Mouse (Mus musculus): ENCODE measurements around the gene Mtap. TPM values are rescaled to one million over a fixed set of nuclear protein-coding genes. Genes with fewer than 3 reads are reported as not detected.

Mtap gene
- polyA plus RNA-seq (2012; rRNA removed; ENCODE audit: low replicate concordance) = 11.8 and 12.5 TPM in 2 replicates

GRCm38 (mm10) chr4:89136906-89137541 is at the start of gene Mtap:
Mtap (plus strand) TSS chr4:89137122.

Other genes with a start within 250 kb of the Mtap start
- 1.2 and 3.8 TPM in 2 replicates for gene Cdkn2a, start 157.5 kb downstream of the Mtap start, polyA plus RNA-seq (2012; rRNA removed; ENCODE audit: low replicate concordance)
- 11.6 and 25.7 TPM in 2 replicates for gene Cdkn2b, start 173.9 kb downstream of the Mtap start, polyA plus RNA-seq (2012; rRNA removed; ENCODE audit: low replicate concordance)

Data from subcutaneous adipose tissue, adult 2 months (tissue).